Mouse (Mus musculus) CD4-positive, CD25-positive, alpha-beta regulatory T cell, adult 4 months (primary cell): ENCODE results near the gene Vmn1r170. TPM values are rescaled to one million over a fixed set of nuclear protein-coding genes. Genes with fewer than 3 reads are reported as not detected.
"Not testable (repeated sequence)": the region's sequence is repeated elsewhere in the genome, so short reads cannot be mapped to it uniquely, and the experiment has no call there.

Experiments used
- ATAC-seq: one replicate; pipeline ENCODE4 v1.8.0; 2017
- polyA plus RNA-seq, 2 experiments: library from polyadenylated mRNA; unstranded; fragments of 100-300 nt; shearing (Covaris generic); gene quantifications; one replicate each; pipeline ENCODE4 v1.2.1; 2017

Vmn1r170 gene
- polyA plus RNA-seq: not detected

- not testable (repeated sequence) for ATAC-seq
Observed at GRCm38 (mm10) chr7:23605875-23606274, at the start of gene Vmn1r170. TSS of gene Vmn1r170 (plus strand) at chr7:23606175.

- ATAC-seq: not testable (repeated sequence)
Observed at GRCm38 (mm10) chr7:23575226-23575625, 30.7 kb upstream of the Vmn1r170 start, which contains the start of gene Vmn1r169. TSS of gene Vmn1r169 (plus strand) at chr7:23575526.

GRCm38 (mm10) chr7:23630422-23630821 lies 24.4 kb downstream of the Vmn1r170 start, which contains the start of gene Vmn1r171:
TSS of gene Vmn1r171 (plus strand) at chr7:23630722.
- ATAC-seq: no peak

Other genes with a start within 250 kb of the Vmn1r170 start
- not detected for gene Nlrp5, start 220.3 kb upstream of the Vmn1r170 start, polyA plus RNA-seq
- gene Vmn1r167, start 99.0 kb upstream of the Vmn1r170 start, polyA plus RNA-seq: not detected
- not detected for gene Vmn1r168, start 66.4 kb upstream of the Vmn1r170 start, polyA plus RNA-seq
- gene Vmn1r169, start 30.6 kb upstream of the Vmn1r170 start, polyA plus RNA-seq: not detected
- not detected for gene Vmn1r171, start 24.5 kb downstream of the Vmn1r170 start, polyA plus RNA-seq
- gene Vmn1r172, start 52.1 kb downstream of the Vmn1r170 start, polyA plus RNA-seq: not detected
- under 1 TPM in 1 of 2 experiments, not detected in 1; 0.08 TPM for gene Vmn1r173, start 94.5 kb downstream of the Vmn1r170 start, polyA plus RNA-seq
- gene Vmn1r174, start 146.1 kb downstream of the Vmn1r170 start, polyA plus RNA-seq: not detected
- not detected for gene Vmn1r175, start 204.5 kb downstream of the Vmn1r170 start, polyA plus RNA-seq
- gene Vmn1r176, start 231.2 kb downstream of the Vmn1r170 start, polyA plus RNA-seq: not detected